Mouse (Mus musculus): ENCODE results near the gene Ift52.

Ift52 gene

DNA sequence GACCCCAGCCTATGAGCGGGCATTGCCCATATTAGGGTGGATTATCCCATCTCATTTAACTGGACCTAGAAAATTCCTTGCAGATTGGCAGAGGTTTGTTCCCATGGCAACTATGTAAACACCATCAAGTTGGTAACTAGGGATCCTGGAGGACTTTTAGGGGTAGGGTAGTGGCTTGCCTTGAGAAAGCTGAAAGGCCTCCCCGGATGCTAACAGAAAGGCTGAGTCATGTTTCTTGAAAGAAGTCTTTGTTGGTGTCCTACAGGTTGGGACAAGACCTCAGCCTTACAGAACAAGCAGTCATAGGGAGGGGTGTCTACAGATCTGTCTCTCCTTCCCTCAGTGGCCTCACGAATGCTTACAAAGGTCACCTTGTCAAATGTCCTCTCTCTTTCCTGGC lies 58.1 kb downstream of the Ift52 start:
- DNase-seq (ENCODE audit: low read depth) = no peak

DNA sequence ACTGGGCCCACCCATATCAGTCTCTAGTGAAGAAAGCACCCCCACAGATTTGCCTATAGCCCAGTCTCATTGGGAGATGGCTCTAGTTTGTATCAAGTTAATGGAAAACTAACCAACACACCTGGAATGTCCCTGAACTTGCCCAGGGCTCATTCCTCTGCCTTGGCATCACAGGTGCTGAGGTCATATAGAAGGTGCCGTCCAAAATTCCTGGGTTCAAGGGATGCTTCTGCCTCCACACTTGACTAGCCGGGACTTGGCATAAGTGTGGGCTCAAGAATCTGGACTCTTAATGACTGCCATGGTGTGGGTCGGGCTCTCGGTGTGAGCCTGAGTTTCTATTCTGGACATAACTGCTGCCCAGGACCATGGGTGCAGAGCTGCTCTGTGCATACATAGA lies 61.9 kb downstream of the Ift52 start:
- no peak for DNase-seq (ENCODE audit: low read depth)

DNA sequence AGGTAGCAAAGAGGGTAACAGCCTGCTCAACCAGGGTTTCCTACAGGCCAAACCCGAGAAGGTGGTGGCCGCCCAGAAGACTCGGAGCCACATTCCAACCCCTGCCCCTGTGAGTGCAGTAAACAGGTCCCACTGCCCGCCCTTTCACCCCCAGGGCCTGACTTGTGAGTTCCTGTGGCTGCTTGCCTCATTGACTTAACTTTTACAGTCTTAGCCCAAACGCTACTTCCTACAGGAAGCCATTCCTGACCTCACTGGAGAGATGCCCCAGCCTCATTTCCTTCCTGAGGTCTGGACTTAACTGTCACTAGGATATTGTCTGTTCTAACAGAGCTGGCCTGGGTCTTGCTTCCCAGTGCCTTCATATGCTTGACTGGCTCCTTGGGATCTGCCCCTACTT lies 65.4 kb downstream of the Ift52 start:
- DNase-seq (ENCODE audit: low read depth) = no peak

DNA sequence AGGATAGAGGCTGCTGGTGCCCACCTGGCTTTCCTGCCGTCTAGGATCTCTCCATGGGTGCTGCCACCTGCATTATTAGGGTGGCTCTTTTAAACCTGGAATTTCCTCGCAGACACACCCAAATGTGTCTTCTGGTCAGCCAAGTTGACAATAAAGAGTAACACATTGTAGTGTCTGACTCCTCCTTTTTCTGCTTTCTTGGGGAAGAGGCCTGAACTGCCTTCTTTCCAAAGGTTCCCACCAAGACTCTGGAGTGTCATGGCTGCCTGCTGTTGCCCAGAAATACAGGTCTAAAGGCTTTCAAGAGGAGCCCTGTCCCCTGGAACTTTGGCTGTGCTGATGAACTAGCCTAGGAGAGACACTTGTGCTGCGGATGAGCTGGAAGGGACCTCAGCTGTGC lies 67.4 kb downstream of the Ift52 start:
- DNase-seq (ENCODE audit: low read depth) = no peak

DNA sequence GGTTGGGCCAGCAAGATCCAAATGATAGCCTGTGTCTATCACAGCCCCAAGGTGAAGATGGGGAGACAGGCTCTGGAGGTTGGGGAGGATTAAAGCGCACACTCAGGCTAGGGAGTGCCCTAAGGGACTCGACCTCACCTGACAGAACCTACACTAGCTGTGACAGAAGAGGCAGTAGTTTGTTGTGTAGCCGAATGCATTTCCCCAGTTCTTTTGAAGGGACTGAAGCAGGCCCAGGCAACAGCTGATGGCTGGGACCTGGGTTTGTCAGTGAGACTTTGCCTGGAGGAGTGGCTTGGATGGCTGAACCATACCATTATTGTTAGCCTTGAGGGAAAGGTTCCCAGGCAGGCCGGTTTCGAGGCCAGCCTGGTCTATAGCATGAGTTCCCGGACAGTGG lies 67.9 kb downstream of the Ift52 start:
- DNase-seq (ENCODE audit: low read depth) = no peak

DNA sequence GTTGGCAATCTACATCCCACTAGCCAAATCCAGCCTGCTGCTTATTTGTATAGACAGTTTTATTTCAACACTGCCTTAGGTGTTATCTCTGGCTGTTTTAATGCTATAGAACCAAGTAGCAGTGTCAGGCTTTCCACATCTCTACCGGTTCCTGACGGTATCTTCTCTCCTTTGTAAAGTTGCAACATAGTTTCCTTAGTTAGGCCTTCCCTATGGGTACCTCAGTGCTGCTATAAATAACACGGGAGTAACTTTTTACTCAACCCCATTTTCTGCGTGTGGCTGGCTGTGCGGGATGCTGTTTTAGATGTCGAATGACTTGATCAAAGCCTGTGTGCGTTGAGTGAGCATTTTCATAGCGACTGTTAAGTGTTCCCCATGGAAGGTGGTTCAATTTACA lies 69.4 kb downstream of the Ift52 start:
- no peak for DNase-seq (ENCODE audit: low read depth)

DNA sequence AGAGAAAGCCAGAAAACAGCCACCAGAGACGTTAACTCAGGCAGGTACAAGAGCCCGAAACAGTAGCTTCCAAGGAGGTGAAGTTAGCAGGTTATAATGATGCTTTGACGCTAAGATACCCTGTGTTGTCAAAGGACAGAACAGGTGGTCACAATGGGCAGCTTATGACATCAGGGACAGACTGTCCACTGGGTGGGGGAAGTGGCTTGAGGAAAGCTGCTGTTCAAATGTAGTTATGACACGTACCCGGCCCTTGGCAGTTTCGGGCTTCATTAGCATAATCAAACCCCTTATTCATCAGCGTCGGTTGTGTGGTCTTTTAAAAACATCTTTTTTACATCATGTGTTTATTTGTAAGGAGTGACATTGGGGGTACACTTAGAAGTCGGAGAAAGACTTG lies 70.6 kb downstream of the Ift52 start, which contains the start of gene Gtsf1l:
Gtsf1l (minus strand) TSS at position 128 of the 400 bp plus-strand sequence.
- no peak for DNase-seq (ENCODE audit: low read depth)

DNA sequence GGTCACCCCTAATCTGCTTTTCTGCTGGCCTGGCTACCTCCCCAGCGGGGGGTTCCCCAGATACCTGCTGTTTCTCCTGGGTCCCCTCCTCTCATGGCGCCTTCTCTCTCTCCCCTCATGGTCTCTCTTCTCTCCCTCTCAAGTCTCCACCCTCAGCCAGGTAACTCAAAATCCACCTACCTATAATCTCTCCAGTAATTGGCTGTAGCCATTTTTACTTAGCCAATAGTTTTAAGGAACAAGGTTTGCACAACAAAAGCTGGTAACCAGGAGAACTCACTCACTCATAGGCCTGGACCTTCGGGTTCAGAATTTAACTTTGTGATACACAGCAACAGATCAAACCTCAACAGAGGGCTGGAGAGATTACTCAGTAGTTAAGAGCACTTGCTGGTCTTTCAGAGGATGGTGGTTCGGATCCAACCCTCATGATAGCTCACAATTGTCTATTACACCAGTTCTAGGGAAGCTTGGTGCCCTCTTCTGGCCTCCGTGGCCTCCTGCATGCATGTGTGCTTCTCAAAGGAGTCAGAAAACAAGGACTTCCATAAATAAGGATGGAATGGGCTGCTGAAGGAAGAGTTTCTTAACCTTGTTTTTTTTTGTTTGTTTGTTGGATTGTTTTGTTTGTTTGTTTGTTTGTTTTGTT lies 72.4 kb downstream of the Ift52 start:
- no peak for DNase-seq (ENCODE audit: low read depth)

DNA sequence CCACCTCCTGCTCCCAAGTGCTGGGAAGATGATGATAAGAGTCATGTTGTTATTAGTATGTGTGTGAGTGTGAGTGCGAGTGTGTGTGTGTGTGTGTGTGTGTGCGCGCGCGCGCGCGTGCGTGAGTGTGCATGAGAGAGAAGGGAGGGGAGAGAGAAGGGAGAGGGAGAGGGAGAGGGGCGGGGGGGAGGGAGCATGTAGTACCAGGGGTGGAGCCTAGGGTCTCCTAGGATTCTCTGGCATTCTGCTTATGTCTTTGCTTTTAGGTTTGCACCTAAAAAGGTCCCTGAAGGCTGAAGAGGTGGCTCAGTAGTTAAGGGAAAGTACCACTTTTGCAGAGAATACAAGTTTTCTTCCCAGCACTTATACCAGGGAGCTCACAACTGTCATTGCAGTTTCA lies 77.8 kb downstream of the Ift52 start:
- no peak for DNase-seq (ENCODE audit: low read depth)

Measured in fibroblast of lung, adult 2 months (primary cell).